Mouse (Mus musculus): ENCODE data around the gene Iqgap3. TPM values are rescaled to one million over a fixed set of nuclear protein-coding genes. Genes with fewer than 3 reads are reported as not detected.
A peak's percentile ranks its signal among the peaks of the same experiment; 100 is the strongest.

The Iqgap3 gene
- polyA plus RNA-seq, 1 experiment from 2014 or later = 6.8 TPM

GRCm38 (mm10) chr3:88145411-88145782 is 63.6 kb downstream of the Iqgap3 start:
- H3K4me3 ChIP-seq (replicated peaks; ENCODE audit: low read depth, low read length) = no peak overlapping the region
- peaks cover 71% of the 10 kb centered on the region for H3K4me1 ChIP-seq (replicated peaks; ENCODE audit: insufficient read depth, low read length)
- H3K36me3 ChIP-seq (ENCODE audit: insufficient read depth, low read length) = no peaks in the 10 kb centered on the region
- ATAC-seq (replicated peaks; ENCODE audit: low FRiP score, low read depth) (no peak), DNase-seq (ENCODE audit: low spot score) (no peak)
- peak overlapping the region; percentile 44; the same call in 1 of the 2 replicates for H3K9ac ChIP-seq (ENCODE audit: low read depth, low read length)
- no peaks in the 10 kb centered on the region for H3K9me3 ChIP-seq (replicated peaks; ENCODE audit: low read length)
- H3K4me2 ChIP-seq (ENCODE audit: low read length) = peak overlapping the region; percentile 94
- H3K27me3 ChIP-seq (ENCODE audit: insufficient read depth, low read length) = no peaks in the 10 kb centered on the region
- no peak for TF ChIP-seq CTCF (IDR thresholded peaks at IDR 0.05; ENCODE audit: low read depth)
- H3K27ac ChIP-seq = no peak overlapping the region
- 26% methylated on average over 4 of the region's 4 CpGs for WGBS

- WGBS = 55% methylated on average over 5 of the region's 5 CpGs
- no peak for ATAC-seq (replicated peaks; ENCODE audit: low FRiP score, low read depth)
- peak overlapping the region; percentile 94; the same call in 1 of the 2 replicates for H3K4me2 ChIP-seq (ENCODE audit: low read length)
- no peak overlapping the region for H3K27ac ChIP-seq
- no peak for DNase-seq (ENCODE audit: low spot score)
- H3K9me3 ChIP-seq (replicated peaks; ENCODE audit: low read length) = no peaks in the 10 kb centered on the region
- H3K9ac ChIP-seq (ENCODE audit: low read depth, low read length) = no peak overlapping the region
- peaks cover 68% of the 10 kb centered on the region for H3K4me1 ChIP-seq (replicated peaks; ENCODE audit: insufficient read depth, low read length)
- H3K36me3 ChIP-seq (ENCODE audit: insufficient read depth, low read length) = no peaks in the 10 kb centered on the region
- no peak overlapping the region for H3K4me3 ChIP-seq (replicated peaks; ENCODE audit: low read depth, low read length)
- TF ChIP-seq CTCF (IDR thresholded peaks at IDR 0.05; ENCODE audit: low read depth) = no peak
- no peaks in the 10 kb centered on the region for H3K27me3 ChIP-seq (ENCODE audit: insufficient read depth, low read length)
Measured at GRCm38 (mm10) chr3:88145952-88146351, 64.2 kb downstream of the Iqgap3 start.

DNA sequence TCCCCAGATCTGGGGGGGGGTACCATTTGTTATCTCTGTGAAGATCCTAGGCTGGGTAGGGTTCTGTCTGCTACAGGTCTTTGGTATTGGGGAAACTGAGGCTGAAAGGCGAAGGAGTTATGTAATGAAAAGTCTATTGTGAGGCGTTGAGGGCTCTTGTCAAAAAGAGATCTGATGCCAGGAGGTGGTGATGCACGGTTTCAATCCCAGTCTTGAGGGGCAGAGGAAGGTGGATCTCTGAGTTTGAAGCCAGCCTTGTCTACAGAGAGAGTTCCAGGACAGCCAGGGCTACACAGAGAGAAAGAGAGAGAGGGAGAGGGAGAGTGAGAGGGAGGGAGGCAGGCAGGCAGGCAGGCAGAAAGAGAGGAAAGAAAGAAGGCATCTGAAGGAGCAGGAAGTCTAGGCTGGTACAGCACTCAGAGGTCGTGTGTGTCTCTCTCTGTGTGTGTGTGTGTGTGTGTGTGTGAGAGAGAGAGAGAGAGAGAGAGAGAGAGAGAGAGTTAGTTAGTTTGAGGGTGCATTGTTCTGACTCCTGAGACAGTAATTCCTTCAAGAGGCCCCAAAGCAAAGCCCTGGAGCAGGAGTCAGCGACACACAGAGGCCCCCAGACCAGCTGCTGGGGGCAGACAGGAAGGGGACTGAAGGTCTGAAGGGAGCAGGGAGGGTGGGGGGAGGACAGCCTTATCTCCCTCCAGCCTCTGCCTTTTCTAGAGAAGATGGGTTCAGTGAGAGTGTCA is 64.8 kb downstream of the Iqgap3 start:
- Histone ChIP-seq H3K36me3 (ENCODE audit: insufficient read depth, low read length) (no peaks in the 10 kb centered on the region), H3K9ac (ENCODE audit: low read depth, low read length) (no peak overlapping the region), H3K4me1 (replicated peaks; ENCODE audit: insufficient read depth, low read length) (peaks cover 63% of the 10 kb centered on the region), H3K27ac (no peak overlapping the region), H3K9me3 (replicated peaks; ENCODE audit: low read length) (no peaks in the 10 kb centered on the region), H3K4me3 (replicated peaks; ENCODE audit: low read depth, low read length) (no peak overlapping the region), H3K4me2 (ENCODE audit: low read length) (0 out of 2 replicates have a peak overlapping the region, but pooled peaks have one; percentile 94), H3K27me3 (ENCODE audit: insufficient read depth, low read length) (no peaks in the 10 kb centered on the region)
- WGBS = 45% methylated on average over 5 of the region's 5 CpGs
- ATAC-seq (replicated peaks; ENCODE audit: low FRiP score, low read depth) = no peak
- DNase-seq (ENCODE audit: low spot score) = no peak
- no peak for TF ChIP-seq CTCF (IDR thresholded peaks at IDR 0.05; ENCODE audit: low read depth)

DNA sequence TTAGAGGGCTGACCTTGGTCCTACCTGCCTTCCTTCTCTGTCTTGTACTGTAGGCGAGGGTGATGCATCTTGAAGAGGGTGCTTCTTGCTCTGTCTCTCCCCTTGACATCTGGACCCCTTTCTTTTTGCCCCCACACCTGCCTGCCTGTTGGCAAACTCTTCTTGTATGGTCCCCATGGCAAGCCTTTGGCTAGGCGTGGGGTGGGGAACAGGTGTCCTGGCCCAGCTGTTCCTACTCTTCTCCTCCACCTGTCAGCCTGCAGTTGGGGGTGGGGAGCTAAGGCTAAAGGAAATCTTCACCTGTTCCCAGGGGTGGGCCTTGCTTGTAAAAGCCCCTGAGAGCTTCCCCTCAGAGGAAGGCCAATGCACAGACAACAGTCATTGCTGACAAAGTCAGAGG is 65.7 kb downstream of the Iqgap3 start:
- Histone ChIP-seq H3K4me2 (ENCODE audit: low read length) (no peak overlapping the region), H3K36me3 (ENCODE audit: insufficient read depth, low read length) (no peaks in the 10 kb centered on the region), H3K9ac (ENCODE audit: low read depth, low read length) (no peak overlapping the region), H3K4me1 (replicated peaks; ENCODE audit: insufficient read depth, low read length) (peaks cover 63% of the 10 kb centered on the region), H3K4me3 (replicated peaks; ENCODE audit: low read depth, low read length) (no peak overlapping the region), H3K9me3 (replicated peaks; ENCODE audit: low read length) (no peaks in the 10 kb centered on the region), H3K27me3 (ENCODE audit: insufficient read depth, low read length) (no peaks in the 10 kb centered on the region), H3K27ac (no peak overlapping the region)
- DNase-seq (ENCODE audit: low spot score) (no peak), ATAC-seq (replicated peaks; ENCODE audit: low FRiP score, low read depth) (no peak)
- WGBS = 78% methylated on average over 2 of the region's 2 CpGs
- TF ChIP-seq CTCF (IDR thresholded peaks at IDR 0.05; ENCODE audit: low read depth) = no peak

DNA sequence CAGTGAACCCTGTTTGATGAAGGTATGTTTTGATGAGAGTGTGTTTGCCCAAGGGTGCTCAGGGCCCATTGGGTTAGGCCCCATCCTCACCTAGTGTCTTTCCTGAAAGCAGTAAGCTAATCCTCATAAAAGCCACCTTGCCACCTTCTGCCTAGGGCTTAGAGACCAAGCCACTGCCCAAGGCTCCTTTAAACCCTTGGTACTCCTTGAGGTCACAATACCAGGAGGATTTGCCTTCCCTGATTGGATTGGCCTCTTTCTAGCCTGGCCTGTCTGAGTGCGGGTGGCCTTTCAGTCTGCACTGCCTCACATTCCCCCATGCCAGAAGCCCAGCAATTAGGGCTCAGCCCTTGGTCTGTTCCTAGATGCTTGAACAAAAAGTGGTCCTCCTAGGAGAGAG is 66.1 kb downstream of the Iqgap3 start:
- no peak for ATAC-seq (replicated peaks; ENCODE audit: low FRiP score, low read depth)
- WGBS = 94% methylated on average over 1 of the region's 1 CpGs
- H3K4me3 ChIP-seq (replicated peaks; ENCODE audit: low read depth, low read length) = no peak overlapping the region
- no peak overlapping the region for H3K4me2 ChIP-seq (ENCODE audit: low read length)
- DNase-seq (ENCODE audit: low spot score) = no peak
- no peak overlapping the region for H3K9ac ChIP-seq (ENCODE audit: low read depth, low read length)
- no peaks in the 10 kb centered on the region for H3K9me3 ChIP-seq (replicated peaks; ENCODE audit: low read length)
- H3K27ac ChIP-seq = no peak overlapping the region
- H3K4me1 ChIP-seq (replicated peaks; ENCODE audit: insufficient read depth, low read length) = peaks cover 63% of the 10 kb centered on the region
- no peaks in the 10 kb centered on the region for H3K36me3 ChIP-seq (ENCODE audit: insufficient read depth, low read length)
- no peak for TF ChIP-seq CTCF (IDR thresholded peaks at IDR 0.05; ENCODE audit: low read depth)
- H3K27me3 ChIP-seq (ENCODE audit: insufficient read depth, low read length) = no peaks in the 10 kb centered on the region

- 0 out of 2 replicates have a peak overlapping the region, but pooled peaks have one; percentile 32 for H3K27ac ChIP-seq
- no peak for TF ChIP-seq CTCF (IDR thresholded peaks at IDR 0.05; ENCODE audit: low read depth)
- H3K36me3 ChIP-seq (ENCODE audit: insufficient read depth, low read length) = no peaks in the 10 kb centered on the region
- H3K4me3 ChIP-seq (replicated peaks; ENCODE audit: low read depth, low read length) = no peak overlapping the region
- H3K9me3 ChIP-seq (replicated peaks; ENCODE audit: low read length) = no peaks in the 10 kb centered on the region
- no peak overlapping the region for H3K4me2 ChIP-seq (ENCODE audit: low read length)
- no peaks in the 10 kb centered on the region for H3K27me3 ChIP-seq (ENCODE audit: insufficient read depth, low read length)
- WGBS = 82% methylated on average over 5 of the region's 5 CpGs
- H3K4me1 ChIP-seq (replicated peaks; ENCODE audit: insufficient read depth, low read length) = peaks cover 63% of the 10 kb centered on the region
- ATAC-seq (replicated peaks; ENCODE audit: low FRiP score, low read depth) (no peak), DNase-seq (ENCODE audit: low spot score) (no peak)
- no peak overlapping the region for H3K9ac ChIP-seq (ENCODE audit: low read depth, low read length)
Measured at GRCm38 (mm10) chr3:88148354-88148753, 66.6 kb downstream of the Iqgap3 start.

Measured in kidney, postnatal 0 days (tissue).